Mouse (Mus musculus) heart, embryonic 11.5 days (tissue): ENCODE results near the gene Gkap1. TPM values are rescaled to one million over a fixed set of nuclear protein-coding genes. Genes with fewer than 3 reads are reported as not detected.

Experiments
- ATAC-seq: fragments of 200-750 bp; cut with Nextera tagmentation; replicated peaks from 2 replicates; pipeline ENCODE4 v1.8.0; 2017; ENCODE audit warnings: moderate library complexity; ENCODE audit not compliant: insufficient number of reproducible peaks, low FRiP score, low TSS enrichment
- H3K27ac ChIP-seq: fragments of 300-500 bp; sonication (generic); 2 replicates; pipeline ENCODE4 v1.5.1; 2014; ENCODE audit warnings: mild to moderate bottlenecking, low read depth, low read length
- H3K27me3 ChIP-seq: fragments of 300-500 bp; sonication (generic); 2 replicates; pipeline ENCODE4 v1.6.1; 2014; ENCODE audit warnings: mild to moderate bottlenecking, low read length, mixed read lengths; ENCODE audit not compliant: control insufficient read depth, insufficient read depth
- H3K36me3 ChIP-seq: fragments of 300-500 bp; sonication (generic); 2 replicates; pipeline ENCODE4 v1.6.1; 2014; ENCODE audit warnings: mild to moderate bottlenecking, low read length, moderate library complexity, mixed read lengths; ENCODE audit not compliant: control insufficient read depth, insufficient read depth
- H3K4me1 ChIP-seq: fragments of 300-500 bp; sonication (generic); 2 replicates; pipeline ENCODE4 v1.6.1; 2014; ENCODE audit warnings: low read length; ENCODE audit not compliant: control insufficient read depth, insufficient read depth
- H3K4me2 ChIP-seq: fragments of 300-500 bp; sonication (generic); 2 replicates; pipeline ENCODE4 v1.6.1; 2014; ENCODE audit warnings: mild to moderate bottlenecking, moderate library complexity
- H3K4me3 ChIP-seq: fragments of 300-500 bp; sonication (generic); 2 replicates; pipeline ENCODE4 v1.5.1; 2014; ENCODE audit warnings: low read depth, low read length
- H3K9ac ChIP-seq: fragments of 300-500 bp; sonication (generic); 2 replicates; pipeline ENCODE4 v1.6.1; 2014; ENCODE audit warnings: mild to moderate bottlenecking, low read depth, low read length, moderate library complexity
- H3K9me3 ChIP-seq: fragments of 300-500 bp; sonication (generic); replicated peaks from 2 replicates; pipeline ENCODE4 v1.6.1; 2016; ENCODE audit warnings: low read length; ENCODE audit not compliant: control insufficient read depth
- WGBS: fragments of 180-500 bp; shearing (Covaris S2); extraction: QIAGEN DNeasy Blood & Tissue Kit; methylation state at CpG from one replicate; pipeline ENCODE4 v1.1.7; 2014; ENCODE audit not compliant: insufficient replicate concordance; 5-methylcytosine and 5-hydroxymethylcytosine counted together
- polyA plus RNA-seq: library from polyadenylated mRNA; unstranded; fragments of >200 nt; fragmentation: Nextera tagmentation; extraction: Ambion mirVana; gene quantifications from 2 replicates; pipeline ENCODE4 v1.2.1, GENCODE M21; 2014

Gkap1 gene
- 22.7 TPM in 2 replicates for polyA plus RNA-seq

DNA sequence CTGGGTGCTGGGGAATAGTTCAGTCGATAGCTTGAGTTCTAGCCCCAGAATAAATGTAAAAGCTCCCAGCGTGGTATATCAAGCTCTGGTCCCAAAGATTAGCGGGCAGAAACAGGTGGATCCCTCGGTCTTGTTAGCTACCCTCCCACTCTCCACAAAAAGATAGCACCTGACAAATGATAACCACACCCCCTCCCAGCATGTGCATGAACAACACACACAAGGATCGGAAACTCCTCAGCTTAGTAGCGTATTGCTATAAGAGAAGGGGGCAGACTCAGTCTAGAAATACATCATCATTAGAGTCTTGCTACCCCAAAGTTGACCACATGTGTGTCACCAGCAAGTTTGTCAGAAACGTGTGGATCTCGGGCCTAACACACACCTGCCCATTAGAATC is at the start of gene Gkap1:
Gkap1 (minus strand) TSS at position 101 of the 400 bp plus-strand sequence.
- Histone ChIP-seq H3K4me2 (peak within 1 kb of the TSS; percentile 87), H3K9ac (peak within 1 kb of the TSS; percentile 82), H3K9me3 (no peaks in the 10 kb centered on the region), H3K4me3 (peak within 1 kb of the TSS; percentile 93), H3K36me3 (no peaks in the 10 kb centered on the region), H3K27me3 (peaks cover 7% of the 10 kb centered on the region; the same call in 1 of the 2 replicates), H3K4me1 (peaks cover 9% of the 10 kb centered on the region; the same call in 1 of the 2 replicates), H3K27ac (peak within 1 kb of the TSS; percentile 74)
- WGBS, result 74% methylated on average over 8 of the region's 8 CpGs
- ATAC-seq, result no peak

DNA sequence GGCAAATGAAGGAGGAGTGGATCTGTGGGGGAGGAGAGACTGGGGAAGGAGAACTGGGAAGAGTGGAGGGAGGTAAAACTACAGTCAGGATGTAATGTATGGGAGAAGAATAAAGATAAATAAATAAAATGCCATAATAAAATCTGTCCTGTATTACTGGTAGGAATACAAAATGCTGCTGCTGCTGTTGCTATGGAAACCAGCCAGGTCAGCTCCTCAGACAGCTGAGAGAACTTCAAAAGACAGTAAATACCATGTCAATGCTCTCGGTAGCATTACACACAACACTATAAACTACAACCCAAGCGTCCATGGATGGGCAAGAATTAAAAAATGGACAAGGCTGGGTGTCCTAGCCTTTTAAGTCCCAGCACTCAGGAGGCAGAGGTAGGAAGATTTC is 42.3 kb upstream of the Gkap1 start:
- Histone ChIP-seq H3K4me2 (no peak overlapping the region), H3K9me3 (no peaks in the 10 kb centered on the region), H3K27me3 (no peaks in the 10 kb centered on the region), H3K4me3 (no peak overlapping the region), H3K4me1 (no peaks in the 10 kb centered on the region), H3K36me3 (no peaks in the 10 kb centered on the region), H3K27ac (no peak overlapping the region), H3K9ac (no peak overlapping the region)
- 68% methylated on average over 2 of the region's 2 CpGs for WGBS
- no peak for ATAC-seq

DNA sequence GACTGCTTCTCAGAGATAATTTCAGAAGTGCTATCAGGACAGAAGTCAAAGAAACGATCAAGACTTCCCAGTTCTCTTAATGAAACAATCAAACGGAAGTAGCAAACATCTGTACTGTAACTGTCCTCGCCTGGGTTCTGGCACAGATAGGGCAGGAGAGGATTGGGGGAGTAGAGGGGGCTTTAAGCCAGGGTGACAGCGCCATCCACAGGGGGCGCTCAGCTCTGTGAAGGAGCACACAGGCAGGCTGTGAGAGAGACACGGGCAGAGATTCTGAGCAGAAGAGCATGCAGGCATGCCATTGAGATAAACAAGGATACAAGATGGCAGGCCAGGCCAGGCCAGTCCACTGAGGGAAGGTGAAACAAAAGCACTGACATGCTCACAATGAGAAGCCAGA is 39.5 kb upstream of the Gkap1 start:
- no peak overlapping the region for H3K4me2 ChIP-seq
- no peaks in the 10 kb centered on the region for H3K27me3 ChIP-seq
- H3K9ac ChIP-seq, result no peak overlapping the region
- H3K27ac ChIP-seq, result no peak overlapping the region
- 42% methylated on average over 6 of the region's 6 CpGs for WGBS
- no peak for ATAC-seq
- H3K4me1 ChIP-seq, result no peaks in the 10 kb centered on the region
- no peaks in the 10 kb centered on the region for H3K9me3 ChIP-seq
- H3K36me3 ChIP-seq, result no peaks in the 10 kb centered on the region
- H3K4me3 ChIP-seq, result no peak overlapping the region

DNA sequence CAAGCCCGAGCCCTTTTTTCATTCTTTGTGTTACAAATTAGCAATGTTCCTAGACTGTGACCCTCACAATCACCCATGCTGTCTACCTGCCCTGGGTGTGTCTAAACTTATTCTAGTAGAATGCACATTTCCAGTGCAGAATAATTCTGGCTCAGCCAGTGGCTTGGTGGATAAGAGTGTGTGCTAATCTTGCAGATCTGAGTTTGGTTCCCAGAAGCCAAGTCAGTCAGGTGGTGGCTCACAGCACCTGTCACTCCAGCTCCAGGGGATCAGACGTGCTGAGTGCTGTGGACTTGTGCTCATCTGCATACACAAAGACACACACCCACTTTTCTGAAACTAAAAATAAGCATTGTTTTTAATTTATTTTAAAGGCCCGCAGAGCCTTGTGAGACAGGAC is 38.3 kb upstream of the Gkap1 start:
- ATAC-seq, result no peak
- H3K27me3 ChIP-seq, result no peaks in the 10 kb centered on the region
- H3K4me2 ChIP-seq, result no peak overlapping the region
- WGBS, result 72% methylated on average over 3 of the region's 3 CpGs
- no peak overlapping the region for H3K9ac ChIP-seq
- no peak overlapping the region for H3K27ac ChIP-seq
- H3K4me1 ChIP-seq, result no peaks in the 10 kb centered on the region
- H3K36me3 ChIP-seq, result no peaks in the 10 kb centered on the region
- H3K4me3 ChIP-seq, result no peak overlapping the region
- H3K9me3 ChIP-seq, result no peaks in the 10 kb centered on the region

DNA sequence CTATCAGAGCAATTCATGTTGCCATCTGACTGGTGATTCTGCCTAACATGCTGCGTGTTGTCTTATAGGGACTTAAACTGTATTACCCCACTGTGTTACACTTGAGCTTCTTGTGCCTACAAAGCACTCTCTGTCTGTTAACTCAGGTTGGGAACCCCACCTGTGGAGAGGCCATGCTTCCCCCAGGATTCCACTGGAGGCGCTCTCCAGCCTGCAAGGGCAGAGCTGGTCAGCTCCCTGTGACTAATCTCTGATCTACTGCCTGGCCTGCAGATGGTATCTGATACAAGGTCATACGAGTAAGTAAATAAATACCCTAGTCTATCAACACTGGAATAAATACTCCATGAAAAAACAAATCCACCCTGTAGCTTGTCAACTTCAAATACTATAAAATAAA is 35.9 kb upstream of the Gkap1 start:
- Histone ChIP-seq H3K4me3 (no peak overlapping the region), H3K4me2 (no peak overlapping the region), H3K4me1 (no peaks in the 10 kb centered on the region), H3K9me3 (no peaks in the 10 kb centered on the region), H3K27ac (no peak overlapping the region), H3K36me3 (no peaks in the 10 kb centered on the region), H3K27me3 (no peaks in the 10 kb centered on the region), H3K9ac (no peak overlapping the region)
- no peak for ATAC-seq
- 40% methylated on average over 3 of the region's 3 CpGs for WGBS

DNA sequence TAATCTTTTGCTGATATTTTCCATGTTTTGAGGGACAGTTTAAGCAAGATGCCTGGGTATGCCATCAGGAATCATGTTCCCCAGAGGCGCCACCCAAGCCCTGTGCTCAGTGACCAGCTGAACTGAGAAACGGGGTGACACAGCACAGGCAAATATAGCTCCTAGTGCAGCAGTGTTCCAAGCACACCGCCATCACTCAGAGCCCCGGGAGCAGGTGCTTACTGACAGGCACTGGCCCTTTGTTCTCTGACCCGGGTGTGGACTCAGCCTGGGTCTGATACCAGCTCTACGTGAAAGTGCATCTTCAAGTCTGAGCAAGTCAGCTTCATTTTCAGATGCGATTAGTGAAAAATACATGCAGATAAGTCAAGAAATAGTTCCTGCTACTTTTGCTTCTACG is 34.0 kb upstream of the Gkap1 start:
- Histone ChIP-seq H3K4me2 (no peak overlapping the region), H3K27me3 (no peaks in the 10 kb centered on the region), H3K4me1 (no peaks in the 10 kb centered on the region), H3K9ac (no peak overlapping the region), H3K27ac (no peak overlapping the region), H3K4me3 (no peak overlapping the region), H3K36me3 (no peaks in the 10 kb centered on the region), H3K9me3 (no peaks in the 10 kb centered on the region)
- 64% methylated on average over 8 of the region's 8 CpGs for WGBS
- ATAC-seq, result no peak

DNA sequence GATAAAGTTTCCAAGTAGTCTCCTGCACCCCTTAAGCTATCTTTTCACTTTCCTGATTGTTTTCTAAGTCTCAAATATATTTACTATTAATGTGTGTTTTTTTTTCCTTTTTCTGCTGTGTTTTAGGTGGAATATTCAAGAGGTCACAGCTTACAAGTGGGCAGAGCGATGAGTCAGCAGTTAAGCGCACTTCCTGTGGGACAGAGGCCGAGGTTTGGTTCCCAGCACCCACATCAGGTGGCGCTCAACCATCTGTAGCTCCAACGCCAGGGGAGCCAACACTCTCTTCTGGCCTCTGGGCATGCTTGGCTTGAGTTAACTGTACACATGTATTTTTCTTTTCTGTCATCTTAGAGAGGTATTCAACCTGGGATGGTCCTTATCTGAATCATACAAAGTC is 32.0 kb upstream of the Gkap1 start:
- ATAC-seq, result no peak
- no peak overlapping the region for H3K4me2 ChIP-seq
- no peaks in the 10 kb centered on the region for H3K9me3 ChIP-seq
- H3K27me3 ChIP-seq, result no peaks in the 10 kb centered on the region
- 86% methylated on average over 5 of the region's 5 CpGs for WGBS
- no peak overlapping the region for H3K4me3 ChIP-seq
- no peaks in the 10 kb centered on the region for H3K36me3 ChIP-seq
- H3K9ac ChIP-seq, result no peak overlapping the region
- H3K27ac ChIP-seq, result no peak overlapping the region
- H3K4me1 ChIP-seq, result no peaks in the 10 kb centered on the region

DNA sequence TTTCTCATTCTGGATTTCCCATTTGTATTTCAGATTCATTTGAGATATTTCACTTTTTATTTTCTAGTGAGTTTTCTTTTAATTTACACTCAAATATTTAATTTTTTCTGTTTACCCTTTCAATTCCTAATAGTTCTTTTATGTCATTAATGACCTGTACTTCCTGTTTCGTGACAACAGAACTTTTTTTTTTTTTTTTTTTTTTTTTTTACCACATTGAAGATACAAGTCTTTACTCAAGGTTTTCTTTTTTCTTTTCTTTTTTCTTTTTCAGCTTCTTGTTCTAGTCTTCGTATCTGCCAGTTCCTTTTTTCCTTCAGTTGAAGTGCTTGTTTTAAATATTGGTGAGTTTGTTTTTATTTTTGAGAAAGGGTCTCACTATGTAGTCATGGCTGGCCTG is 29.7 kb upstream of the Gkap1 start:
- WGBS, result 78% methylated on average over 2 of the region's 2 CpGs
- Histone ChIP-seq H3K4me1 (no peaks in the 10 kb centered on the region), H3K9me3 (no peaks in the 10 kb centered on the region), H3K27ac (no peak overlapping the region), H3K36me3 (no peaks in the 10 kb centered on the region), H3K4me3 (no peak overlapping the region), H3K4me2 (no peak overlapping the region), H3K27me3 (no peaks in the 10 kb centered on the region), H3K9ac (no peak overlapping the region)
- ATAC-seq, result no peak

DNA sequence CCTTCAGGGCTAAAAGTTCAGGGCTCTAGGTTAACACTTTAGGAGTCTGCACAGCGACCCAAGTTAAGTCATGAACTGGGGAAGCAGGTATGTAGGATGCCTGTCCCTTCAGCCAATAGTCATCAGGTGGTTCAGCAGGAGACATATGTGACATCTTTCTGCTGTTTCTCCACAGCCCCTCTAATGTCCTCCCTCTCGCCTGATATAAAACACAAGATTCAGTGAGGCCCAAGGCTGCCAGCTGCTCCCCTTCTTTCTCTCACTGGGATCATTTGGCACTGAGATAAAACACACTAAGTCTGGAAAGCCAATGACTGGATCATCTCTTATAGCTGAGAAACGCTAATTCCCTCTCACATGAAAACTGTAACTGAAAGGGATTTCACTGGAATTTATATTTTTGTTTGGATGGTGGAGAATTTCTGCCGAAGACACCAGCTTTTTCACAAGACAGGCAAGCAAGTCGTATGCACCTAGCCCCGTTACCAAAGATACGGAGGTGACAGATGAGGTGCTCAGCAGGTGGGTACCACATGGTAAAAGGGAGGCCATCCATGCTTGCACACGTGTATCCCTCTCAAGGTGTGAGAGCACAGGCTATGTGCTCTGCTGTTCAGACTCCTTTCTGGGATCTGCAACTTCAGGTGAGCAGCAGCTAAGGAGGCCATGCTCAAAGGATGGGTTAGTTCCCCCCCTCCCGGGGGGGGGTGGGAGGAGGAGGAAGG is 27.1 kb upstream of the Gkap1 start:
- Histone ChIP-seq H3K36me3 (no peaks in the 10 kb centered on the region), H3K27me3 (no peaks in the 10 kb centered on the region), H3K9ac (no peak overlapping the region), H3K4me3 (no peak overlapping the region), H3K27ac (no peak overlapping the region), H3K9me3 (no peaks in the 10 kb centered on the region), H3K4me2 (no peak overlapping the region), H3K4me1 (no peaks in the 10 kb centered on the region)
- WGBS, result 74% methylated on average over 9 of the region's 9 CpGs
- no peak for ATAC-seq
